Mouse (Mus musculus) spleen, postnatal 4 days (tissue): Measurements from ENCODE around the gene Katnal1.

Experiments used
- DNase-seq, 2 experiments: peaks; one replicate each; pipeline ENCODE4 v3.0.0; 2022; ENCODE audit warnings: low spot score in 2 of 2

Katnal1 gene

GRCm38 (mm10) chr5:148929116-148929449 is at the start of gene Katnal1:
Gene Katnal1 (minus strand): TSS chr5:148929320.
- no peak for DNase-seq

DNA sequence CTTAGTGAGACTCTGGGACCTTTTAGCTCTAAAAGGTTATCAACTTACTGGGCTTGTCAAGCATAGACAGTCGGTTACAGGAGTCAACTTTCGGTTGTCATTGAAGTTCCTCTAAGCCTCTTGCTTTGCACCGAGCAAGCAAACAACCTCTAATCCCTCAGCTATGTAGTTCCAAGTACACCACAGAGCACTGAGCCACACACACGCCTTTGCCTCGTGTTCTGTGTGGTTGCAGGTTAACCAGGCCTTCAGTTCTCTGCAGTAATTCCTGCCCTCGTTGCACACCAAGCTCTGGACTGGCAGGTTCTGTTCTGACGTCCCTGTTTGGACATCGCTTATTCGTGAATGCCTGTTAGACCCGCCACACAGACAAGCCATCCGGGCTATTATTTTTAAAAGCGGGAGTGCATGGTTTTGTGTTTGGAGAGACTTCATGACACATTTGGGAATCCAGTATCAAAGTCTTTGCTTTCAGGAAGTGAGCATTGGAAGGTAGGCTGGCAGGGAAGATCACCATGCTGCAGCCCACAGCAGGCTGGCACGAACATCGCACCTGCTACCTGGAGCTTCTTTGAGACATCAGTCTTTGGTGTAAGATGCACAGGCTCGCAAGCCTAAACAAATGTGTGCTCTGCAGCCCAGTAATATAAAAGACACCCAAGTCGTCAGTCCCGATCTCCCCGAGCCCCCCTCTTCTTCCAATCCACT is 49.5 kb upstream of the Katnal1 start:
- DNase-seq: no peak

- DNase-seq: peak in 1 of 2 experiments; percentile 22
These were observed 48.8 kb upstream of the Katnal1 start for GRCm38 (mm10) chr5:148977698-148978457.

DNA sequence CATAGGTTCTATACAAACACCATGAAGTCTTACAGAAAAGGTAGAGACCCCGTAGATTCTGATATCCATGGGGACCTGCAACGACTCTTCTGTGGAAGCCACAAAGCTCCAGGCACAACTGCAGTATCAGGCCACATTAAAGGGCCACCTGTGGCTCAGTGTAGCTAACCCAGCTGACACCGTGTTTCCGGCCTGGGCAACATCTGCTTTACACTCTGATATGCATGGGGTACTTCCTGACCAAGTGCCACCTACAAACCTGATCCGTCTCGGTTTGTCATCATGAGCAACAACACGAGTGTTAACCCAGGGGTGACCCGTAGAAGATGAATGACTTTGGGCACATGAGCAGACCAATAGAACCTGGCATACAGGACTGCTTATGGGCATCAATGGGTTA is 47.8 kb upstream of the Katnal1 start:
- peak in 1 of 2 experiments; percentile 51 for DNase-seq

GRCm38 (mm10) chr5:148975035-148975434 is 45.9 kb upstream of the Katnal1 start:
- no peak for DNase-seq

GRCm38 (mm10) chr5:148973019-148973668 is 44.0 kb upstream of the Katnal1 start:
- DNase-seq: no peak

DNA sequence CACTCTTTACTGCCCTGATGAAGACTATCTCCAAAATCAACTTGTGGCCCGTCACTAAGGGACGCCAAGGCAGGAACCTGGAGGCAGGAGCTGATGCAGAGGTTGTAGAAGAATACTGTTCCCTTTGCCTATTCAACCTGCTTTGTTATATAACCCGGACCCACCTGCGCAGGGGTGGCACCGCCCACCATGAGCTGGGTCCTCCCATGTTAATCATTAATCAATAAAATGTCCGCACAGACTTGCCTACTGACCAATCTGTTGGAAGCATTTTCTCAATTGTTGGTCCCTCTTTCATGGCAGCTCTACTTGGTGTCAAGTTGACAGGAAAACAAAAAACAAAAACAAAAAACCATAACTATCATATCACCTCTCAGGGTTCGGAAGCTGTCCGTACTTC is 43.0 kb upstream of the Katnal1 start:
- DNase-seq: no peak

GRCm38 (mm10) chr5:148969648-148970047 is 40.5 kb upstream of the Katnal1 start:
- no peak for DNase-seq

DNA sequence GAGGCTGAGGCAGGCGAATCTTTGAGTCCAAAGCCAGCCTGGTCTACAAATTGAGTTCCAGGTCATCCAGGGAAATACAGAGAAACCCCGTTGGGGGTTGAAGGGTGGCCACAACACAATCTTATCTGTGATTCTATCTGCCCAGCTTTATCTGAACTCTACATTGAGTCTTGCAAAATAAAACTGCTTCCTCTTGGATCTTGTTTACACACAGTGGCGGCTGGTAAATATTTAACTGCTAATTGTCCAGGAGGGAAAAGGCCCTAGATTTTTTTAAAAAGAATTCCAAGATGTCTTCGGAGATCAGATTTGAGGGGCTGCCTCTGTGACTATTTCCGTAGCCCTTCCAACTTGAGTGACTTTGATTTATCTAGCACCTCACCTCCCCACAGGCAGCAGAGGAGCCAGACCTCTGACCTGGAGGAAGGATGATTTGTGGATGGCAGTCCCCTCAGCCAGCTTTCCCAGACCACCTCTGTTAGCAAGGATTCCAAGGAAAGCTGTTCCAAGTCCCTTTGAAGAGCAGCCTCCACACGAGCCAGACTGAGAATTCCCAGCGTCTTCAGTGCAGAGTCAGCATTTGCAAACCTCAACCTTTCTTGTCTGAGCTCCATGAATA is 39.9 kb upstream of the Katnal1 start:
- DNase-seq: no peak

- DNase-seq: no peak
These were observed 39.1 kb upstream of the Katnal1 start for GRCm38 (mm10) chr5:148968179-148968578.

DNA sequence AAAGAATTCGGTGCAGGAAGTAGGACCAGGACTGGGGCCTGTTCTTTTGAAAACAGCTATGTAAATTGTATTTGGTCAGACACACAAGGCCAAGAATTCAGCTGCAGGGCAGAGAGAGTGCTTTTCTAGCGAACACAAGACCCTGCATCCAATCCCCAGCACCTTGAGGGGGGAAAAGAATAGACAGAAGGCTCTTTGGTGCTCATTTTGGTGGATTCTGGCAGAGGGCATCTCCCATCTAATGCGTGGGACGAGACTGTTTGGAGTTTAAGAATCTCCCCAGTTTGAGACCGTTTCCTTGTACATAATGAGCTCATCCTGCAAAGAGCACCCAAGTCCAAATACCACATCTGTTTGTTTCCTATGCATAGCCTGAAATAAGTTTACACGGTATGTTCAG is 37.3 kb upstream of the Katnal1 start:
- no peak for DNase-seq

DNA sequence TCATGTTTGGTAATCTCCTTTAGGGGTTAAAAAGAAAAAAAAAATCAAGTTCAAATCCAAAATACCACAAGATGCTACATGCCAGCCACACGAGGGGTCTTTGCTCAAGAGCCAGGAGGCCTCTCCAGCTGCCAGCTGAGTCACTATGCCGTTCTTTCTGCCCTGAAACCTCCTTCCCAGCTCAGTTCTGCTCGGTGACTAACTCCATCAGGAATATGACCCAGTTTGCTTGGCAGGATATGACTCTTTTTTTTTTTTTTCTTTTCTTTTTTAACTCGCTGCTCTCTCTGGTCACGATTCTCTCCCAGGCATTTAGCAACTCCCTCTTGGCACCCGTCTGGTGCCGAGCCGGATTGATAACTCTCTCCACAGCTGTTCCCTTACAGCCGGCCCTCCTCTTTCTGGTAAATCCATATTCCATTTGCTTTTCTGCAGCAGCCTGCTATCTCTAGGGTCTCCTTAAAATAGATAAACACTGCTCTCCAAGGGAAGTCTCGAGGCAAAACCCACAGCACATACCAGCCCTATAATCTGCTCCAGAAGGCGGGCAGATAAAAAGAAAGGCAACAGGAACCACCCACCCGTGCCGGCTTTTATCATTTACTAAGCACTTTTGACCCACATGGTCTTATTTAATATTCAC is 36.7 kb upstream of the Katnal1 start:
- peak in 1 of 2 experiments; percentile 42 for DNase-seq

GRCm38 (mm10) chr5:148965089-148965591 is 36.0 kb upstream of the Katnal1 start:
- no peak for DNase-seq

DNA sequence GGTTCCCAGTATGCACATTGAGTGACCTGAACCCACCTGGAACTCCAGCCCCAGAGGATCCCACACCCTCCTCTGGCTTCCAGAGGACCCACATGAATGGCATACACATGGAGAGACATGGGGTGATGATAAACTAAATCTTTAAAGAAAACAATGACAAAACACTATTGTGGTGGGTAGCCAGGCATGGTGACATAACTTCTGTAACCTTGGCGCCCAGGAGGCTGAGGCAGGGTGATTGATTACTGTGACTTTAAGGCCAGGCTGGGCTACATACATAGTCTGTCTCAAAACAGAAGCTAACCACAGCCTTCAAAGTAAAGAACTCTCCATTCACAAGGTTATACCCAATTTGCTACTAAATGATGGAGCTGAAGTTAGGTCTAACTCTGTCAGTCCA is 35.1 kb upstream of the Katnal1 start:
- no peak for DNase-seq

- DNase-seq: no peak
These were observed 31.1 kb upstream of the Katnal1 start for GRCm38 (mm10) chr5:148960211-148960610.

DNA sequence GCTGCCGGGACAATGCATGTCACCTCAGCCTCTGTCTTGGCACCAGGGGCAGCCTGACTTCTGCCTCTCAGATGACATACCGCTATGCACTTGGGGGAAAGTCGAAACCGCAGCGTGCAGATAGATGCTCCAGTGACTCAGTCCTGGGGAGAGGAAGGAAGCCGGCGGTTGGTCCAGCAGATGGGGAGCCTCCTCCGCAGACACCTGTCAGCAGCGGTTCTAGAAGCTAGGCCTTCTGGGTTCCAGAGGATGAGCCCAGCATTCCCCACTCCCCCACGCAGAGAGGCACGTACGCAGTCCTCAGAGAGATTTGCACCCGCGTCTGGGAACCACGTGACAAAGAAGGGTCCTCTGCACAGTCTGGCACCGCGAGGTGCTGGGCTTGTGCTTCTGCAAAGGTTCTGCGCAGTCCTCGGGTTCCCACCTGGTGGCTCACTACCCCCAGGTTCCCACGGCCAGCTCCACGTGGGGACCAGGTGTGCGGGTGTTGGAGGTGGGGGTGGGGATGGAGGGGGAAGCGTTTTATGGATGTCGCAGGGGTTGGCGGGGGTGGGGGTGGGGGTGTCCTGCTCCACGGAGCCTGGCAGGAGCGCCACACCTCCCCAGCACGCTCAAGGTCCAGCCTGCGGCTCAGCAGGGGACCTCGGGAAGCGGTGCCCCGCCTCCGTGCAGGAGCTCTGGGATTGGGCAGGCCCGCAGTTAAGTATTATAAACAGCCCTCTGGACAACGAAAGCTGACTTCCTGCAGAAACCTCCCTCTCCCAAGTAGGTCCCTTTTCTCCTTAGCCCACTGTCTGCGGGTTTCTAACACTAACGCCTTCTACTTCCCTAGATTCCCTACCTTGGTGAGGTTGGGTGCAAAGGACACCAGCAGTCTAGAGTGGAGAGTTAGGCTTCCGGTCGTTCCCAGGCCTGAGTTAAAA is 30.2 kb upstream of the Katnal1 start:
- peak; percentile 63 to 82 for DNase-seq

DNA sequence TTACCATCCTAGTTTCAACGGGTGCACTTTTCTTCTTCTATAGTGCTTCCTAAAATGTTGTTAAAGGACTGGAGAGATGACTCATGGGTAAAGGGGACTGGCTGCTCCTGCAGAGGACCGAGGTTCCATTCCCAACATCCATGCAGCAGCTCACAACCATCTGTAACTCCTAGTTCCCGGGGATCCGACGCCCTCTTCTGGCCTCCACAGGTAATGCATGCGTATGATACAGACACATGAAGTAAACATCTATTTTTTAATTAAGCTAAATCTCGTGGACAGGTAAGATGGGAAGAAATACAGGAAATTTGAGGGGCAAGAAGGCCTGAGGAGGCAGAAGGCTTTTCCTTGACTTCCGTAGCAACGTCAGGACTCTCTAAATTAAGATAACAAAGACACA is 29.2 kb upstream of the Katnal1 start:
- peak; percentile 48 to 79 for DNase-seq

DNA sequence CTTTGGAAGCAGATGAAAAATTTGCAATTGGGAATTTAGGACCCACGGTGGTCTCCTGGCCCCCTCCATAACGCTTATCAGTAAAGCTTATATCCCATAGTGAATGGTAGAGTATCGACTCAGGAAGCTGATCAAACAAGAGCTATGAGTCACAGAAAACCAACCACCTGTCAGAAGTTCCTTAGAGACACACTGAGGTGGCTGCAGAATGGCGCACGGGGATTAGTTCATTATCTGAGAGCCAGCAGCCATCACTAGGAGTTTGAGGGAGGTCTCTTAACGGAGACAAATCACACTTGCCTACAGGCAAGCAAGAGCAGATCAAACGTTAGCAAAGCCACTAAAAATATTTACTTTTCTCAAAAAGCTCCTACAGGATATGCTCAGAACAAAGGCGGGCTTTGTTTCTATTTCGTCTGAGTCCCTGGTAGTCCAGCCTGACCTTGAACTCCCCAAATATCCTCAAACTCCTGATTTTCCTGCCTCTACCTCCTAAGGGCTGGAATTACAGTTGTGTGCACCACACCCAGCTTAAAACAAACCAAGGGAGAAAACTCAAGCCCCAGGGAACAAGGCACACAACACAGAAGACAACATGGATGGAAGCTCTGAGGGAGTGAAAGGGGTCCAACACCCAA is 27.9 kb upstream of the Katnal1 start:
- DNase-seq: peak in 1 of 2 experiments; percentile 58

GRCm38 (mm10) chr5:148956091-148956490 is 27.0 kb upstream of the Katnal1 start:
- DNase-seq: no peak

- DNase-seq: no peak
These were observed 26.5 kb upstream of the Katnal1 start for GRCm38 (mm10) chr5:148955575-148955974.
